Mouse (Mus musculus) heart, embryonic 14.5 days (tissue): Measurements from ENCODE around the gene Inka2. TPM values are rescaled to one million over a fixed set of nuclear protein-coding genes. Genes with fewer than 3 reads are reported as not detected.

Source experiments
- ATAC-seq: fragments of 200-750 bp; cut with Nextera tagmentation; 2 replicates; pipeline ENCODE4 v1.8.0; 2017; ENCODE audit warnings: low read depth, moderate TSS enrichment; ENCODE audit not compliant: insufficient number of reproducible peaks, insufficient read depth, low FRiP score
- H3K27ac ChIP-seq, 2 experiments: fragments of 200-500 bp in 1 of 2; fragments of 300-500 bp in 1 of 2; sonication (generic) in 1 of 2; replicated peaks in 1 of 2; 2 replicates each; pipeline ENCODE4 v1.5.1; 2012 to 2014; ENCODE audit warnings: low read depth in 2 of 2, low read length in 2 of 2, control low read depth in 1 of 2, mild to moderate bottlenecking in 1 of 2, mixed read lengths in 1 of 2; ENCODE audit not compliant: control insufficient read depth in 1 of 2, insufficient read depth in 1 of 2
- H3K27me3 ChIP-seq: fragments of 300-500 bp; sonication (generic); 2 replicates; pipeline ENCODE4 v1.6.1; 2014; ENCODE audit warnings: mild to moderate bottlenecking, low read length, control low read depth; ENCODE audit not compliant: control insufficient read depth, insufficient read depth
- H3K36me3 ChIP-seq: fragments of 300-500 bp; sonication (generic); 2 replicates; pipeline ENCODE4 v1.6.1; 2014; ENCODE audit warnings: mild to moderate bottlenecking, control low read depth, low read length, mixed read lengths; ENCODE audit not compliant: control insufficient read depth, insufficient read depth
- H3K4me1 ChIP-seq, 2 experiments: fragments of 200-500 bp in 1 of 2; fragments of 300-500 bp in 1 of 2; sonication (generic) in 1 of 2; 2 replicates each; pipeline ENCODE4 v1.6.1; 2012 to 2014; ENCODE audit warnings: low read length in 2 of 2, control low read depth in 1 of 2, mixed read lengths in 1 of 2; ENCODE audit not compliant: control insufficient read depth in 2 of 2, insufficient read depth in 2 of 2
- H3K4me2 ChIP-seq: fragments of 300-500 bp; sonication (generic); 2 replicates; pipeline ENCODE4 v1.6.1; 2014; ENCODE audit warnings: mild to moderate bottlenecking, low read length
- H3K4me3 ChIP-seq, 2 experiments: fragments of 200-500 bp in 1 of 2; fragments of 300-500 bp in 1 of 2; sonication (generic) in 1 of 2; 2 replicates each; pipeline ENCODE4 v1.5.1; 2012 to 2014; ENCODE audit warnings: low read length in 2 of 2, mild to moderate bottlenecking in 2 of 2, control low read depth in 1 of 2, low read depth in 1 of 2, moderate library complexity in 1 of 2; ENCODE audit not compliant: control insufficient read depth in 1 of 2, insufficient read depth in 1 of 2
- H3K9ac ChIP-seq: fragments of 300-500 bp; sonication (generic); 2 replicates; pipeline ENCODE4 v1.6.1; 2014; ENCODE audit warnings: mild to moderate bottlenecking, low read length
- H3K9me3 ChIP-seq: fragments of 300-500 bp; sonication (generic); 2 replicates; pipeline ENCODE4 v1.6.1; 2016; ENCODE audit warnings: low read length, control low read depth; ENCODE audit not compliant: control insufficient read depth
- WGBS: fragments of 180-500 bp; shearing (Covaris S2); extraction: QIAGEN DNeasy Blood & Tissue Kit; methylation state at CpG from one replicate; pipeline ENCODE4 v1.1.7; 2014; 5-methylcytosine and 5-hydroxymethylcytosine counted together
- polyA plus RNA-seq: library from polyadenylated mRNA; unstranded; fragments of >200 nt; fragmentation: Nextera tagmentation; extraction: Ambion mirVana; gene quantifications from 2 replicates; pipeline ENCODE4 v1.2.1, GENCODE M21; 2014

The Inka2 gene
- polyA plus RNA-seq, 1 experiment from 2014 or later: 1.7 TPM

- Histone ChIP-seq H3K4me2 (no peak overlapping the region), H3K4me1 (no peaks in the 10 kb centered on the region), H3K9me3 (no peaks in the 10 kb centered on the region), H3K27ac (no peak overlapping the region), H3K36me3 (peaks cover 48% of the 10 kb centered on the region), H3K9ac (no peak overlapping the region), H3K27me3 (no peaks in the 10 kb centered on the region), H3K4me3 (no peak overlapping the region)
- WGBS: 91% methylated on average over 4 of the region's 4 CpGs
- no peak for ATAC-seq
Observed at GRCm38 (mm10) chr3:105732360-105732759, 28.0 kb downstream of the Inka2 start.

GRCm38 (mm10) chr3:105733538-105733937, 29.1 kb downstream of the Inka2 start:
- H3K36me3 ChIP-seq: peaks cover 53% of the 10 kb centered on the region
- no peak for ATAC-seq
- 73% methylated on average over 4 of the region's 4 CpGs for WGBS

GRCm38 (mm10) chr3:105735285-105735684, 30.9 kb downstream of the Inka2 start:
- H3K4me1 ChIP-seq: no peaks in the 10 kb centered on the region
- no peak overlapping the region for H3K9ac ChIP-seq
- H3K4me2 ChIP-seq: no peak overlapping the region
- no peaks in the 10 kb centered on the region for H3K27me3 ChIP-seq
- ATAC-seq: no peak
- H3K27ac ChIP-seq: no peak overlapping the region
- no peak overlapping the region for H3K4me3 ChIP-seq
- H3K36me3 ChIP-seq: peaks cover 60% of the 10 kb centered on the region
- no peaks in the 10 kb centered on the region for H3K9me3 ChIP-seq

More at GRCm38 (mm10) chr3:105733538-105733937, 29.1 kb downstream of the Inka2 start:
- no peaks in the 10 kb centered on the region for H3K9me3 ChIP-seq
- no peak overlapping the region for H3K9ac ChIP-seq
- H3K4me1 ChIP-seq: no peaks in the 10 kb centered on the region
- no peaks in the 10 kb centered on the region for H3K27me3 ChIP-seq
- H3K4me2 ChIP-seq: no peak overlapping the region
- H3K27ac ChIP-seq: no peak overlapping the region
- H3K4me3 ChIP-seq: no peak overlapping the region

- no peaks in the 10 kb centered on the region for H3K27me3 ChIP-seq
- no peak overlapping the region for H3K27ac ChIP-seq
- ATAC-seq: no peak
- H3K9me3 ChIP-seq: no peaks in the 10 kb centered on the region
- no peak overlapping the region for H3K9ac ChIP-seq
- no peak overlapping the region for H3K4me2 ChIP-seq
- 86% methylated on average over 1 of the region's 1 CpGs for WGBS
- no peak overlapping the region for H3K4me3 ChIP-seq
- peaks cover 52% of the 10 kb centered on the region for H3K36me3 ChIP-seq
- no peaks in the 10 kb centered on the region for H3K4me1 ChIP-seq
Observed at GRCm38 (mm10) chr3:105736148-105736547, 31.7 kb downstream of the Inka2 start.

GRCm38 (mm10) chr3:105737070-105737469, 32.7 kb downstream of the Inka2 start:
- Histone ChIP-seq H3K9ac (no peak overlapping the region), H3K9me3 (no peaks in the 10 kb centered on the region), H3K36me3 (peaks cover 45% of the 10 kb centered on the region), H3K27me3 (no peaks in the 10 kb centered on the region), H3K27ac (no peak overlapping the region), H3K4me1 (no peaks in the 10 kb centered on the region), H3K4me3 (no peak overlapping the region), H3K4me2 (no peak overlapping the region)
- WGBS: 91% methylated on average over 7 of the region's 7 CpGs
- no peak for ATAC-seq

DNA sequence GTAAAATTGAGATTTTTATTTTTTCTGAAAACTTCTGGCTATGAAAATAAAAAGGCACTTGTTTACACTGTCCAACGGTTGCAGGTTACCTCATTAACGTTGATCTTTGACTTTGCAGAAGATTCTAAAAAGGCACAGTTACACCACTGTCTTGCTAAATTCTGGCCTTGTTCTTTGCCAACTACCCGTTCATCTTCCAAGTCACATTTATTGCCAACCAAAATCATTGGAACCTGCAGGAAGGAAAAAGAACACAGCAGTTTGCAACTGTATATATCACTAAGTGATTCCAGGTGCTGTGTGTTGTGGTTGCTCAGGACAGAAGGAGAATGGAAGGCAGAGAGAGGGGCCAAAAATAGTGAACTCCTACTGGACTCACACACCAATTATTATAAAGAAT, 33.3 kb downstream of the Inka2 start:
- H3K27me3 ChIP-seq: no peaks in the 10 kb centered on the region

DNA sequence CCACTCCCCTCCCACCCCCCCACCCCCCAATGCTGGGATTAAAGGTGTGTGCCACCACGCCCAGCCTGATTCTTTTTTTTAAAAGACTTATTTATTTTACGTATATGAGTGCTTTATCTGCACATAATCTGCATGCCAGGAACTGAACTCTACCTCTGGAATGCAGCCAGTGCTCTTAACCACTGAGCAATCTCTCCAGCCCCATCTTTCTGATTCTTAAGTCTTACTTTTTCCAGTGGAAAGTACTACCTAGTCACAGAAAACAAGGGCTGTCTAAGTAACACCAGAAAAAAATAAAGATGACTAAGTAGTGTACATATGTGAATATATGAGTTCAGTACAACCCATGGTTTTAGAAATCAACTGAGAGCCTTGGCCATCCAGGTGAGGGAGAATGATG, 42.1 kb downstream of the Inka2 start:
- 76% methylated on average over 2 of the region's 2 CpGs for WGBS
- no peaks in the 10 kb centered on the region for H3K27me3 ChIP-seq
- no peak overlapping the region for H3K4me2 ChIP-seq
- H3K4me1 ChIP-seq: peaks cover 0 to 4% of the 10 kb centered on the region in 2 experiments; a peak in 1 of 4 replicates
- H3K27ac ChIP-seq: no peak overlapping the region
- H3K36me3 ChIP-seq: peaks cover 17% of the 10 kb centered on the region
- no peaks in the 10 kb centered on the region for H3K9me3 ChIP-seq
- no peak overlapping the region for H3K9ac ChIP-seq
- H3K4me3 ChIP-seq: no peak overlapping the region
- no peak for ATAC-seq

More for the DNA sequence above, 33.3 kb downstream of the Inka2 start:
- Histone ChIP-seq H3K4me1 (peaks cover 0 to 4% of the 10 kb centered on the region in 2 experiments; a peak in 1 of 4 replicates), H3K27ac (no peak overlapping the region), H3K4me2 (no peak overlapping the region), H3K9ac (no peak overlapping the region), H3K36me3 (peaks cover 45% of the 10 kb centered on the region), H3K4me3 (no peak overlapping the region), H3K9me3 (no peaks in the 10 kb centered on the region)
- 90% methylated on average over 3 of the region's 3 CpGs for WGBS
- no peak for ATAC-seq

- peaks cover 11% of the 10 kb centered on the region for H3K36me3 ChIP-seq
- no peaks in the 10 kb centered on the region for H3K27me3 ChIP-seq
- no peaks in the 10 kb centered on the region for H3K9me3 ChIP-seq
- H3K4me1 ChIP-seq: peaks cover 0 to 7% of the 10 kb centered on the region in 2 experiments; a peak in 1 of 4 replicates
- no peak for ATAC-seq
- H3K4me2 ChIP-seq: no peak overlapping the region
- no peak overlapping the region for H3K27ac ChIP-seq
- H3K9ac ChIP-seq: no peak overlapping the region
- 48% methylated on average over 2 of the region's 2 CpGs for WGBS
- no peak overlapping the region for H3K4me3 ChIP-seq
Observed at GRCm38 (mm10) chr3:105750810-105751209, 46.4 kb downstream of the Inka2 start.
